Mouse (Mus musculus) CD4-positive helper T cell, adult 2 months (primary cell): ENCODE measurements around the gene Prdx2.

Experiments used
- DNase-seq: peaks from one replicate; pipeline ENCODE4 v3.0.0-alpha.2; 2012; ENCODE audit warnings: low read depth, missing footprints, low spot score

Gene Prdx2

GRCm38 (mm10) chr8:84969241-84970134, at the start of gene Prdx2, which contains the start of the genes Gm49661 and Rnaseh2a:
Prdx2 (plus strand) TSS chr8:84969587.
Gm49661 (minus strand) TSS chr8:84969433.
Rnaseh2a (minus strand) TSS chr8:84969767.
- DNase-seq: peak; percentile 81

- no peak for DNase-seq
These were observed 47.8 kb upstream of the Prdx2 start for GRCm38 (mm10) chr8:84921596-84921995.

GRCm38 (mm10) chr8:84925557-84925956, 43.8 kb upstream of the Prdx2 start:
- DNase-seq: no peak

- DNase-seq: no peak
These were observed 41.9 kb upstream of the Prdx2 start for GRCm38 (mm10) chr8:84927513-84927912.

- DNase-seq: peak; percentile 68
These were observed 40.7 kb upstream of the Prdx2 start for GRCm38 (mm10) chr8:84928456-84929306.

GRCm38 (mm10) chr8:84930582-84930981, 38.8 kb upstream of the Prdx2 start:
- DNase-seq: no peak

DNA sequence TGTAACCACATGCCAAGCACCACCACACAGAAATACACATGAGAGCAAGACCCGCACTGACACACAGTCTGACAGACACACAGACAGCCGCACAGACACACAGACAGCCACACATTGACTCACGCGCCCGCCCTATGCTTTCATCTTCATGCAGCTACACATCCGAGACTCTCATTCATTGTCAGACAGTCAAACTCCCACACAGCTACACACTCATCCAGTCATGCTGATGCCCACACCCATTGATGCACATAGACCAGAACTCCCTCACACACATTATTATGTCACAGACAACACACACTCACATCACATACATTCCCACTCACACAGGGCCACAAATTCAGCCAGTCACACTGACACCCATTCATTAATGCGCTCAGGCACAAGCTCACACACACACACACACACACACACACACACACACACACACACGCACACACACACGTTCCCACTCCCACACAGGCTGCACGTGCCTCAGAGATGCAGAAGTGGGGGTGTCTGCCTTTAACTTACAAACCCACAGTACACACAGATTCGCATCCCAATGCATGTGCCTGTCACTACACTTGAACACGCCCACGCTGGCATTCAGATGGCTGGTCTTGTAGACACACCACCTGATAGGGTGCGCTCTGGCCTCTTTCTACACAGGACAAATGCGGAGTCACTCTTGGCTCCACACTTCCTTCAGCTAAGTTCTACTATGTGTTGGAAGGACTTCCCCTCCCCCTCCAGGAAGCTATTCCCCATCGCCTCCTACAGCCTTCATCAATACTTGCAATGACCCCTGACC, 35.4 kb upstream of the Prdx2 start:
- no peak for DNase-seq

GRCm38 (mm10) chr8:84934860-84935259, 34.5 kb upstream of the Prdx2 start:
- peak; percentile 36 for DNase-seq

DNA sequence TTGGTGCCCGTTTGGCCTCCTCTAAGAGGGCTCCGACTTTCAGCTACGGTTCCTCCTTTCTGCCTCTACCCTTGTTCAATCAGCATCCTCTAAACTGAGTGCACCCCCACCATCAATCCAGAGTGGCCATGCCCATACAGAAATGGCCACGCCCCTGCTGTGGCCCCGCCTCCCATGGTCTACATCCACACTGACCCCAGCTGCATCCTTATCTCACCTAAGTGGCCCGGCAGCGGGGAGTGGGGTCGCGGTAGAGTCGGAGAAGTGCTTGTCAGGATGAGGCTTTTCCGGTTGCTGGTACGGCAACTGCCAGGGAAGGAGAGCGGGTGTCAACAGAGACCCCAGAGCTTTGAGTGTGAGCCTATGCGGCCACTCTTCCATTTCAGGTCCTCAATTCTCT, 33.9 kb upstream of the Prdx2 start:
- no peak for DNase-seq

DNA sequence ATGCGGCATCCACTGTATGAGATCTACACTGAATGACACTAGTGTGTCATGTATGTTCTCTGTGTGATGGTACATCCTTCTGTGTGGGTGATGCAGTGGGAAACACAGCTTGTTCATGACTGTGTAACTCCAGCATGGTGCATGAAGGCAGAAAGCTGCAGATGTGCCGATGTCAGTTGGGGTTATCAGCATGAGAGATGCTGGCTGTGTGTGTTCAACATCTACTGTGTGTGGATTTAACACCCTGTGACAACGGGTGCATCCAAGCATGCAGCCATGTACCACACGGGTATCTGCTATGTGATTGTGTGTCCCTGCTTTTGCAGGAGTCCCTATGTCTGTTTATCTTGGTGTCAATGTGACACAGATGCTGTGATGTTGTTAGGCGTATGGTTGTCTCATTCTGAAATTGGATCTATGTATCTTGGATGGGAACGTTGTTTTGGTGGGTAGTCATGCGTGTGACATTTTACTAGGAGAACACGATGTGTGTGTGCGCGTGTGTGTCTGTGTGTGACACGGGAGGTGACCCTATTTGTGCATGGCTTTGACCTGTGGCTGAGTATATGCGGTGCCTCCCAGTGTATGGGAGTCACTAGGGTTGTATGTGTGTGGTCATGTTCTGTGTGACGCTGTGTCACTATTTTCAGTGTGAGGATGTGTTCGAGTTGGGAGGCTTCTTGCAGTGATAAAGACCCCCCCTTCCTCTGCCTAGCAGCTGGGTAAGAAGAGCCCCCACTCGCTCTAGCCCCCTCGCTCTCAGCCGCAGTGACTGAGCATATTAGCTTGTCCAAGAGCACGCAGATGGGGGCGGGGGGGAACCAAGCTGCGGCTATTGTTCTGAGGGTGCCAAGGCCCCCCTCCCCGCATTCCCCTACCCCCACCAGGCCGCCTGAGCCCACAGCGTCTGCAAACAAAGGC, 33.1 kb upstream of the Prdx2 start:
- no peak for DNase-seq

GRCm38 (mm10) chr8:84936962-84937546, 32.3 kb upstream of the Prdx2 start, which contains the start of gene Mast1:
Mast1 (minus strand) TSS chr8:84937359.
- DNase-seq: peak; percentile 76

- no peak for DNase-seq
These were observed 31.5 kb upstream of the Prdx2 start for GRCm38 (mm10) chr8:84937620-84938485.

- no peak for DNase-seq
These were observed 25.7 kb upstream of the Prdx2 start for GRCm38 (mm10) chr8:84943699-84944098.

DNA sequence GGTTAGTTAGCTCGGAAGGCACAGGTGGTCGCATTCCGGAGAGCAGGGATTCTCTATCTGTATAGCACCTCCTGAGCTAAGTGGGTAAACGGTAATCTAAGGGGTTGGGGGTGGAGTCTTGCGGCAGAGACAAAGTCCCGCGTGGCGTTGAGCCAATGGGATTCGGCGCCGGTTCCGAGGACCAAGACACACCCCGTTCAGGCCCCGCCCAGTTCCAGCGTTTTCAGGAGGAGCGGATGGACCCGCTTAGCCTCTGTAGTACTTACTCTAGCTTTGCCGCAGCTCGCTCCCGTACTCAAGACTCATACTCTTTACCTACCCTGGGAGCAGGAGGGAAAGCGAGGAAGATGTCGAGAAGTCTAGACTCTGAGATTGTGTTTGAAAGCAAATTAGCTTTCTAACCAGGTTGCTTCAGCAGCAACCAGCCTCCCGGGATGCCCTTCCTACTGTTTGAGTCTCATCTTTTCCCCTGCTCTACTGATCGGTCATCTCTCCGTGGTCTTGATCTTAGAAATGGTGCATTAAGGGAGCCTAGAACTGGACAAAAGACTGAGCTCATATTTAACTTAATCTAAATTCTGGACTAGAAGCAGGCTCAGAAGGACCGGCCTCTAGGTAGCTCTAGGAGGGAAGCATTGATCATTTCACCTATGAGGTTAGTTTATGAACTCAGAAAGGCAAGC, 24.8 kb upstream of the Prdx2 start:
- peak; percentile 55 for DNase-seq

GRCm38 (mm10) chr8:84945235-84945632, 24.2 kb upstream of the Prdx2 start:
- DNase-seq: no peak

- no peak for DNase-seq
These were observed 23.5 kb upstream of the Prdx2 start for GRCm38 (mm10) chr8:84945633-84946527.

DNA sequence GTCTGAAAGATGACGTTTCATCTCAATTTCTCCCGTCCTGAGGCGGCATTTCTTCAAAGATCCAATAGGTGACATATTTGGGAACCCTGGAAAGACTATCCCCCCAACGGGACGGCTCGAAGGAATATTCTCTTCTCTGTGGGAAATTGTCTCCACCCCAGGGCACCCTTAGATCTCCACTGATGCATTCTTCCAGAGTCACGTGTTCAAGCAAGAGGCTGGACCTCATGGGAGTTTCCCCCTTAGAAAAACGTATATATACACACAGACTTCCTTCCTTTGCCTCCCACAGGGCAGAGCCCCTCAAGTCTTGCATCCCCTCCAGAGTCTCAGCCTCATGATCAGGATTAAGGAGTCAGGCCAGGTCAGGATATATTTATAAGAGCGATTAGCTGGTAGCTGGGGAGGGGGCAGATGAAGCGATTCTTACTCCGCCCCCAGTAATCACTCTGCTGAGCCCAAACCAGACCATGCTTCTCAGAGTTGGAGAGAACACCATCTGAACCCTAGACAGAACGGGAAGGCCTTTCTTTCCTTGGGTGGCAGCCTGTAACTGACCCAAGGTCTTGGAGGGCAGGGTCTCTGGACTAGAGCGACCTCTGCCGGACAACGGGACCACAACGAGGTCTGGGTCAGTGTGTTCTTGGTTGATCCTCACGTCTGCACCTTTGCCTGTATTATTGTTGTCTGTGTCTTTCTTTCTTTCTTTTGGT, 22.7 kb upstream of the Prdx2 start, which contains the start of gene Rtbdn:
Gene Rtbdn, plus strand, starts transcription at position 464 of the 713 bp plus-strand sequence.
- no peak for DNase-seq
